Mouse (Mus musculus): Measurements from ENCODE around the gene Rcc1l.

DNA sequence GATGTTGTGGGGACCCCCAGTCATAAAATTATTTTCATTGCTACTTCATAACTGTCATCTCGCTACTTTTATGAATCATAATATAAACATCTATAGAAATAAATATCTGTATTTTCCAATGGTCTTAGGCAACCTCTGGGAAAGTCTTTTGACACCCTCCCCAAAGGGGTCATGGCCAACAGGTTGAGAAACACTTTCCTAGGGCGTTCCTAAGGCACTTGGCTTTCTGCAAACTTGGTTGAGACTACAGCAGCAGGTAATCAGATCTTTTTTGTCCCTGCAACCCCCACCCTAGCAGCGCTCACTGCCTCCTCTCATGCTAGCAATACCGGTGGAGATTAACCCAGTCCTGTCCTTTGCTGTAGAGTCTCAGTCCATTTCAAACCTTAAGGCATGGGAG, 44.7 kb upstream of the Rcc1l start:
- TF ChIP-seq POLR2A (IDR thresholded peaks at IDR 0.05; ENCODE audit: low read depth, low read length) (no peak), CTCF (conservative IDR thresholded peaks at IDR 0.05; ENCODE audit: insufficient read depth, insufficient read length, low read depth, low read length) (no peak)
